Mouse (Mus musculus) ES-Bruce4 (cell line): ENCODE data around the gene Wdr46.

Experiments used
- CTCF ChIP-seq: IDR thresholded peaks from one replicate; pipeline ENCODE4 v1.8.1; 2011; ENCODE audit warnings: low read depth, low read length
- EP300 ChIP-seq: IDR thresholded peaks from 2 replicates; pipeline ENCODE4 v1.6.1; 2011; ENCODE audit warnings: low read depth, low read length; ENCODE audit not compliant: insufficient read depth
- POLR2A ChIP-seq: IDR thresholded peaks from one replicate; pipeline ENCODE4 v1.8.1; 2011; ENCODE audit warnings: low read length; ENCODE audit not compliant: insufficient read depth

GRCm38 (mm10) chr17:33969394-33969793 is 28.9 kb downstream of the Wdr46 start:
- TF ChIP-seq CTCF (peak; percentile 31), POLR2A (no peak), EP300 (no peak)
